Mouse (Mus musculus): ENCODE results near the gene Cd24a.

Cd24a gene

GRCm38 (mm10) chr10:43584538-43584937 is 6.5 kb downstream of the Cd24a start:
- no peak for DNase-seq (ENCODE audit: low spot score)

DNA sequence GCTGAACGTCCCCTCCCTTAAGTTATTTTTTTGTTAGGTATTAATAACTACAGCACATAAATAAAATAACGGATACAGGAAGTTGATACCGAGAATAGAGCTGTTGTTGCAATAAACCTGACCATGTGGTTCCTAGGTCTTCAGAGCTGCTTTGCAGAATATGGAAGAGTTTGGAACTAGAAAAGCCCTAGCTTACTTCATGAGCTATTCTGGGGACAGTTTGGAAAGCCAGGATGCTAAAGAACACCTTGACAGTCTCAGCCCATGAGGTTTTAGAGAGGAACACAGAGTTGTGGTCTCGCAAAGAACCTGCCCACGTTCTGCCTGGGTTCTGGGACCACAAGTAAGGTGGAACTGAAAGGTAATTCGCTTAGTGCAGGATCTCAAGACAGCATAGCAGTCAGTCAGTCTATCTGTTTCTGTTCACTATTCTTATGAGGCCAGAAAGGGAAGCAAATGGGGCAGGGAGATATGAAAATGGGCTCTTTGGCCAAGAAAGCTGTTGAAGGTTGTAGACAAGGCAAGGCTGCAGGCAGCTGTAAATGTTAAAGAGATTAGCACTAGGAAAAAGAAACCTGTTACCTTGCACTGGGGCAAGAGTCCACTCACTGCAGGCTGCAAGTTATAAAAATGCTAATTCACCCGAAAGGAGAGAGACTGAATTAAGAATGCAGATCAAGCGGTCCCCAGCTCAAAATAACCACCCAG is 10.5 kb downstream of the Cd24a start:
- no peak for DNase-seq (ENCODE audit: low spot score)

DNA sequence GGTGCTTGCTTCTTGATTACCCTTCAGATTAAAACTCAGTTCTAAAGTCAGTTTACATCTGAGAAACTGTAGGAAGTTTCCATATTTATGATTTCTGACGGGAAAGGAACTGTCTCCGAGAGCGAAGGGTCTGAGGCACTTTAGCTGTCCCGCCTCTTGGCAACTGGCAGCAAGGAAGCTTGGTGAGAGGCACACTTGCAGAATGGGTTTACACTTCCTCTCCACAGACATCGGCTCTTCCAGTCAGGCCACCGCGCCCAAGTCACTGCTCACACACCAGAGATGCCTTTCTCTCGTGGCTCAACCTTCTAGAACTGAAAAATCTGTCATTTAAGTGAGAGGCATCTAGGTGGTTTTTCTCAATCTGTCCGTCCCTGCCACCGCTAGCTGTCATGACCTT is 13.4 kb downstream of the Cd24a start:
- no peak for DNase-seq (ENCODE audit: low spot score)

GRCm38 (mm10) chr10:43593182-43593581 is 15.1 kb downstream of the Cd24a start:
- DNase-seq (ENCODE audit: low spot score): no peak

- no peak for DNase-seq (ENCODE audit: low spot score)
Measured at GRCm38 (mm10) chr10:43594187-43594586, 16.1 kb downstream of the Cd24a start.

DNA sequence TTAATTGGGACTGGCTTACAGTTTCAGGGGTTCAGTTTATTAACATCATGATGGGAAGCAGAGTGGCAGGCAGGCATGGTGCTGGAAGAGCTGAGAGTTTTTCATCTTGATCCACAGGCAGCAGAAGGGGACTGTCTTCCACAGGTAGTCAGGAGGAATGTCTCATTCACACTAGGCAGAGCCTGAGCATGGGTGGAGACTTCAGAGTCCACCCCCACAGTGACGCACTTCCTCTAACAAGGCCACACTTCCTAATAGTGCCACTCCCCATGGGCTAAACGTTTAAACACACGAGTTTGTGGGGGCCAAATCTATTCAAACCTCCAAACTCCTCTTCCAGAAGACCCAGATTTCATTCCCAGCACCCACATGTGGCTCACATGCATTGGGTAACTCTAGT is 16.8 kb downstream of the Cd24a start:
- no peak for DNase-seq (ENCODE audit: low spot score)

DNA sequence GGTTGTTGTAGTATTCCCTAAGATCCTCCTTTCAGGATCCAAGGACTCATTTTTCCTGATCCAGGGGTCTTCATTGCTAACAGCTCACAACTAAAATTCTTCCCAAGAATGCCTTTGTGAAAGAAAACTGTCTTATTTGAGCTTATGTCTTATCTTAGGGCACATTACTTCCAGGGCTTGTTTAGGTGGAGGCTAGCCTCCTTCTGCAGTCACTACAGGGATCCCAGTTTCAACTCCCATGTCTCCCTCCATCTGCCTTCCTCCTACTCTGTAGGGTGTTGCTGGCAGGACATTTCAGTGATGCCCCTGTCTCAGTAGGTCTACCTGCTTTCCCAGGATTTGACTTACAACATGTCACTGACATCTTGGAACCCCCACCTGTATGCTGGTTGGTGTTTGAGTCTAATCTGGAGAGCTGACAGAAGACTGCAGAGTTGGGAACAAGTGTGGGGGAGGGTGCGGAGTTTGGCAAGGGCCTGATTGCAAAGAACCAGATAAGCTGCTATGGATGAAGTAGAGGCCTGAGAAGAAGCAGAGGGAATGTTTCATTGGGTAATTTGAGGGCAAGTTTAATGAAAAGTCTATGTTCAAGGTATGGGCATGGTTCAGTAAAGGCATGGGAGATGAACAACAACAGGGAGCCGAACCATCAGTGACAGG is 20.1 kb downstream of the Cd24a start:
- no peak for DNase-seq (ENCODE audit: low spot score)

GRCm38 (mm10) chr10:43601039-43601438 is 23.0 kb downstream of the Cd24a start:
- no peak for DNase-seq (ENCODE audit: low spot score)

DNA sequence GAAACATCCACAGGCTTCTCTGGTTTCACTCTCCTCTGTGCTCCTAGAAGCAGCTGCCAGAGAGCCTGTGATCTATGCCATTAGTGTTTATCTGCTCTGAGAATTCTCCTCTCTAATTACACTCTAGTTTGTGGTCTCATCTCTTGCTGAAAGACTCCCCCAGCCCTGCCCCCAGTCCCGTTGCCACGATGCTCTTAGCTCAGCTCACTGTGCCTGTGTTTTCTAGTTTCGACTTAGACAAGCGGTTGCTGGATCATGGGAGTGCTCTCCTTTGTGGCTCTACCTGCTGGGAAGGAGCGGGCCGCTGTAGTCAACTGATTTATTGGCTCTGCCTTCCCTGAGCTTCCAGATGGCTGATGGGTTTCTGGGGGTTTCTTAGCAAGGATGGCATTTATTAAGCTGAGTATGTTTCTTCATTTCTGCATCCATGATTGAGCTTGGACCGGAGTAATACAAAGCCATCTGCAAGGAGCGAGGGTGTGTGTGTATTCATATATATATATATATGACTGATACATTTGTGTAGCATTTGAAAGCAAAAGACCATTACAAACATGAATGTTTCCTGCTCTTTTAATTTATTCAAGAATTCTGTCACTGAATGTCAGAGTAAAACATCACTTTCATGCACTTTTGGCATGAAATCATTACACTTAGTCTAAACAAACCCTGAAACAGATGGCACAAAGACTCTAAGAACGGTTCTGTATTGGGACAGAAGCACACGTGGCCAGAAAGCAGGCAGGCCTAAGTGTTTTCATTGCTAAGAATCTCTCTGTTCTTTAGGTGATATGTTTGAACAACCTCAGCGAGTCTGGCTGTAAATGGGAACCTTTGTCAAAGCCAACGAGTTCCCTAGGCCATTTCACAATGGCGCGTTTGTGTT is 23.7 kb downstream of the Cd24a start:
- DNase-seq (ENCODE audit: low spot score): no peak

- no peak for DNase-seq (ENCODE audit: low spot score)
Measured at GRCm38 (mm10) chr10:43603975-43604686, 26.0 kb downstream of the Cd24a start.

DNA sequence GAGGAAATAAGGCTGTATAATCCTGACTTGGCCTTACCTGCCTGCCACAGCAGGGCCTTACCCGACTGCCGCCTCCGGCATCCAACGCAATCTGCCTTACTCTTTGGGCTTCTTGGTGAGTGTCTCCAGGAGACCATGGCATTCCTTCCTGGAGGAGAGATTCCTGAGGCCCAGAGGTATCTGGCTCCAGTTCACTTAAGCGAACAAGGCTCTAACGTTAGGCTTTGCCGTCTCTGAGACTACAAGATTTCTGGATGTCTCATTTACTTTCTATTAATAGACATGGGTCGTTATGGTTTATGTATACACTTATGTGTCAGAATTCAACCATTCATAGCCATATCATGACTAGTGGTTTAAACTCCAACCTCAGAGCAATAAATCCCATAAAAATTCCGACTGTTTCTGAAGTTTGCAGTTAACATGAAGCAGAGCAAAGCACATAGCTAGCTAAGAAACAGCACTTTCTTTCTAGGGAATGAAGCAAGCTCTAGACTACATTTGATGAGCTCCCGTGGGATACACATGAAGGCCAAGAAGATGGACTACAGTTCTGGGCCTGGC is 26.7 kb downstream of the Cd24a start:
- DNase-seq (ENCODE audit: low spot score): no peak

- no peak for DNase-seq (ENCODE audit: low spot score)
Measured at GRCm38 (mm10) chr10:43605901-43606300, 27.8 kb downstream of the Cd24a start.

- no peak for DNase-seq (ENCODE audit: low spot score)
Measured at GRCm38 (mm10) chr10:43609507-43609906, 31.4 kb downstream of the Cd24a start.

- no peak for DNase-seq (ENCODE audit: low spot score)
Measured at GRCm38 (mm10) chr10:43609958-43610357, 31.9 kb downstream of the Cd24a start.

GRCm38 (mm10) chr10:43611081-43611480 is 33.0 kb downstream of the Cd24a start:
- no peak for DNase-seq (ENCODE audit: low spot score)

GRCm38 (mm10) chr10:43619059-43619531 is 41.0 kb downstream of the Cd24a start:
- no peak for DNase-seq (ENCODE audit: low spot score)

DNA sequence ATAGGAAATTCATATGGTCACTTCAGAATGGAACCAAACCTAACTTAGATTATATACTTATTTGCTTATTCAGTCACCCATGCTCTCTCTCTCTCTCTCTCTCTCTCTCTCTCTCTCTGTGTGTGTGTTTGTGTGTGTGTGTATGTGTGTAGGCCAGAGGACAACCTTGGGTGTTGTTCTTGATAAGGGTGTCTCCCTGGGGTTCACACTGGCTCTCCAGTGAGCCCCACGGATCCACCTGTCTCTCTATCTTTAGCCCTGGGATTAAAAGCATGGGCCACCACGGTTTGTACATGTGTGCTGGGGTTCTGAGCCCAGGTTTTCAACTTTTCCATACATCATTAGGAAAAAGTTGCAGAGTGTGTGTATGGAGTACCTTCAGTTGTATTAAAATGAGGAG is 41.9 kb downstream of the Cd24a start:
- DNase-seq (ENCODE audit: low spot score): no peak

GRCm38 (mm10) chr10:43623510-43623909 is 45.4 kb downstream of the Cd24a start:
- no peak for DNase-seq (ENCODE audit: low spot score)

- no peak for DNase-seq (ENCODE audit: low spot score)
Measured at GRCm38 (mm10) chr10:43624362-43624761, 46.3 kb downstream of the Cd24a start.

DNA sequence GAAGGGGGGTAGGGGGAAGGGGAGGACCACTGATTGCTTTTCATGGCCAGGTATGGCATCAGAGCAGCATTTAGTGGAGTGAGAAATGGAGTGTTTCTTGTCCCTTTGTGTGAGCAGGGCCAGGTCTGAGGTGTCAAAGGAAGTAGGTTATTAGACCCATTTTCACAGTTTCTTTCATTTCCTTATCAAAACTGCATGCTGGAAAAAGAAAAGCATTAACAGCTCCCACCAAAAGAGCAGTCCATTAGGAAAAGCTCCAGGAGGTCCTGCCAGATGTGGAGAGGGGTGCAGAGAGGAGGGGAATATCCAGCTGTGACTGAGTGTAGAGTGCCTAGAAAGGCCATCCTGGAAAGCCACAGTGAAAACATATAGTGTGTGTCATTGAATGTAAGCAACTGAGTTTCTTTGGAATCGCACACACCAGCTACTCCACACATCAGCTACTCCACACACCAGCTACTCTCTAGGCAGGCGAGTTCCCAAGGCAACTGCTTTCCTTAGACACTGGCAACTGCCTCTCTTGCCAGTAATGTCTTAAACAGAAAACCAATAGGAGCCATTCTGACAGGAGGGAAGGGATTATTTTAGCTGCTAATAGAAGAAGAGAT is 46.8 kb downstream of the Cd24a start:
- DNase-seq (ENCODE audit: low spot score): no peak

DNA sequence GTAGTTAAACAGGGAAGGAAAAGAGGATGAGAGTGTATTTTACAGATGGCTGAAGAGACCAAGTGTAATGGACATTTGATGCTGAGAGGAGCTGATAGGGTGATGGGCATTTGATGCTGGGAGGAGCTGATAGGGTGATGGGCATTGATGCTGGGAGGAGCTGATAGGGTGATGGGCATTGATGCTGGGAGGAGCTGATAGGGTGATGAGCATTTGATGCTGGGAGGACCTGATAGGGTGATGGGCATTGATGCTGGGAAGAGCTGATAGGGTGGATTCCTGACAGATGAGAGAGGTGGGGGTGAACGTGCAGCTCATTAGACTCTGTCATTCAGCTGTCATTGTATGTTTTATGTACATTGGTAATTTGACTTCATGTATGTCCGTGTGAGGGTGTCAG is 47.5 kb downstream of the Cd24a start:
- no peak for DNase-seq (ENCODE audit: low spot score)

Measured in adipocyte (in vitro differentiated cells).